Mouse (Mus musculus) lung, adult 2 months (tissue): ENCODE results near the gene Sgcd. TPM values are rescaled to one million over a fixed set of nuclear protein-coding genes. Genes with fewer than 3 reads are reported as not detected.

Source experiments
- DNase-seq: peaks from one replicate; pipeline ENCODE4 v3.0.0; 2022
- H3K4me1 ChIP-seq: fragments of 200-500 bp; 2 replicates; pipeline ENCODE4 v1.6.1; 2011; ENCODE audit warnings: low read length; ENCODE audit not compliant: control insufficient read depth, insufficient read depth
- H3K4me3 ChIP-seq: fragments of 200-500 bp; replicated peaks from 2 replicates; pipeline ENCODE3; 2011; ENCODE audit warnings: low read depth, mild to moderate bottlenecking, control low read depth, low read length; ENCODE audit errors: extremely low read depth
- CTCF ChIP-seq: fragments of 200-500 bp; IDR thresholded peaks from 2 replicates; pipeline ENCODE4 v1.5.1; 2011; ENCODE audit warnings: mild to moderate bottlenecking, low read length, control low read depth; ENCODE audit not compliant: insufficient read depth
- POLR2A ChIP-seq: fragments of 200-500 bp; IDR thresholded peaks from 2 replicates; pipeline ENCODE4 v1.6.1; 2011; ENCODE audit warnings: low read depth, mild to moderate bottlenecking, control low read depth, low read length, borderline replicate concordance; ENCODE audit errors: extremely low read depth
- WGBS: fragments of 180-500 bp; shearing (Covaris S2); methylation state at CpG from one replicate; pipeline ENCODE4 v1.1.7; 2018; 5-methylcytosine and 5-hydroxymethylcytosine counted together
- polyA plus RNA-seq: library from polyadenylated mRNA; depleted of rRNA; stranded (reverse); fragments of >200 nt; gene quantifications from 2 replicates; pipeline ENCODE4 v1.2.3, GENCODE M21; 2012

The Sgcd gene
- polyA plus RNA-seq, 1 experiment: 1.0 TPM

- Histone ChIP-seq H3K4me1 (no peaks in the 10 kb centered on the region), H3K4me3 (no peak overlapping the region)
- 60% methylated on average over 1 of the region's 1 CpGs for WGBS
- TF ChIP-seq POLR2A (no peak), CTCF (no peak)
- no peak for DNase-seq
Observed at GRCm38 (mm10) chr11:47129166-47129565, 859.6 kb downstream of the Sgcd start.

- no peak for DNase-seq
- Histone ChIP-seq H3K4me3 (no peak overlapping the region), H3K4me1 (no peaks in the 10 kb centered on the region)
- TF ChIP-seq CTCF: no peak
- no peak for TF ChIP-seq POLR2A
- 78% methylated on average over 3 of the region's 3 CpGs for WGBS
Observed at GRCm38 (mm10) chr11:47128331-47128730, 860.4 kb downstream of the Sgcd start.

GRCm38 (mm10) chr11:47120874-47121273 lies 867.9 kb downstream of the Sgcd start:
- no peak overlapping the region for H3K4me3 ChIP-seq
- no peak for DNase-seq
- WGBS: 71% methylated on average over 1 of the region's 1 CpGs
- H3K4me1 ChIP-seq: no peaks in the 10 kb centered on the region
- TF ChIP-seq CTCF (no peak), POLR2A (no peak)

- DNase-seq: no peak
- Histone ChIP-seq H3K4me3 (no peak overlapping the region), H3K4me1 (no peaks in the 10 kb centered on the region)
- 54% methylated on average over 2 of the region's 2 CpGs for WGBS
- TF ChIP-seq POLR2A: no peak
- TF ChIP-seq CTCF: no peak
Observed at GRCm38 (mm10) chr11:47117896-47118295, 870.9 kb downstream of the Sgcd start.

- 75% methylated on average over 4 of the region's 4 CpGs for WGBS
- no peak for TF ChIP-seq POLR2A
- TF ChIP-seq CTCF: no peak
- Histone ChIP-seq H3K4me1 (no peaks in the 10 kb centered on the region), H3K4me3 (no peak overlapping the region)
- DNase-seq: no peak
Observed at GRCm38 (mm10) chr11:47114366-47114765, 874.4 kb downstream of the Sgcd start.

- 63% methylated on average over 5 of the region's 5 CpGs for WGBS
- H3K4me3 ChIP-seq: no peak overlapping the region
- no peaks in the 10 kb centered on the region for H3K4me1 ChIP-seq
- TF ChIP-seq CTCF (no peak), POLR2A (no peak)
- DNase-seq: no peak
Observed at GRCm38 (mm10) chr11:47113081-47113480, 875.7 kb downstream of the Sgcd start.

GRCm38 (mm10) chr11:47110314-47110713 lies 878.5 kb downstream of the Sgcd start:
- H3K4me1 ChIP-seq: no peaks in the 10 kb centered on the region
- no peak overlapping the region for H3K4me3 ChIP-seq
- no peak for TF ChIP-seq POLR2A
- TF ChIP-seq CTCF: no peak
- DNase-seq: no peak

- H3K4me1 ChIP-seq: no peaks in the 10 kb centered on the region
- no peak for TF ChIP-seq CTCF
- no peak for DNase-seq
- WGBS: 86% methylated on average over 2 of the region's 2 CpGs
- H3K4me3 ChIP-seq: no peak overlapping the region
Observed at GRCm38 (mm10) chr11:47107661-47108060, 881.1 kb downstream of the Sgcd start.

GRCm38 (mm10) chr11:47093296-47093912 lies 895.4 kb downstream of the Sgcd start:
- Histone ChIP-seq H3K4me3 (no peak overlapping the region), H3K4me1 (no peaks in the 10 kb centered on the region)
- TF ChIP-seq CTCF: no peak
- TF ChIP-seq POLR2A: no peak
- WGBS: 35% methylated on average over 5 of the region's 5 CpGs
- no peak for DNase-seq

GRCm38 (mm10) chr11:47082517-47082916 lies 906.3 kb downstream of the Sgcd start:
- DNase-seq: no peak
- no peak for TF ChIP-seq CTCF
- no peak for TF ChIP-seq POLR2A
- Histone ChIP-seq H3K4me3 (no peak overlapping the region), H3K4me1 (no peaks in the 10 kb centered on the region)
- 89% methylated on average over 1 of the region's 1 CpGs for WGBS
